14 mouse cellular contexts compared by ENCODE assay signal in genomic region chr7:80066675-80067455, GRCm38 (mm10). TPM values are rescaled to one million over a fixed set of nuclear protein-coding genes. Genes with fewer than 3 reads are reported as not detected.
DNase-seq lines count a peak whose midpoint lies in the region; ATAC-seq and TF ChIP-seq lines count a peak whose summit lies in the region.
"Had no signal": no experiment of that assay in that cellular context is flagged by ENCODE, and none has a peak within 500 bp of the region (broad histone marks: within the 10 kb centered on the region; RNA-seq: fewer than 3 reads in every experiment).

No protein-coding gene starts in this region.

- H3K36me3 ChIP-seq in kidney, embryonic 14.5 days (ENCODE audit: control insufficient read depth, insufficient read depth, low read length): no peaks in the 10 kb centered on the region
- no peaks in the 10 kb centered on the region for H3K36me3 ChIP-seq in neural tube, embryonic 11.5 days (ENCODE audit: control insufficient read depth, insufficient read depth, low read length)
- no peaks in the 10 kb centered on the region for H3K36me3 ChIP-seq in neural tube, embryonic 15.5 days
- no peaks in the 10 kb centered on the region for H3K36me3 ChIP-seq in midbrain, embryonic 11.5 days (ENCODE audit: control insufficient read depth, insufficient read depth, low read length)
- H3K36me3 ChIP-seq: liver, embryonic 13.5 days; midbrain, embryonic 15.5 days had no signal

- 62% methylated on average over 13 of the region's 13 CpGs for WGBS in kidney, embryonic 14.5 days
- 78% methylated on average over 13 of the region's 13 CpGs for WGBS in neural tube, embryonic 11.5 days
- WGBS in neural tube, embryonic 15.5 days: 70% methylated on average over 13 of the region's 13 CpGs
- WGBS in midbrain, embryonic 11.5 days: 83% methylated on average over 13 of the region's 13 CpGs

- peak overlapping the region; percentile 84 for H3K27ac ChIP-seq in gastrocnemius, adult 2 months
- peak overlapping the region; percentile 55; the same call in 1 of the 2 replicates for H3K27ac ChIP-seq in kidney, embryonic 14.5 days (ENCODE audit: low read depth, low read length)
- H3K27ac ChIP-seq in neural tube, embryonic 11.5 days (ENCODE audit: low read depth, low read length): 0 out of 2 replicates have a peak overlapping the region, but pooled peaks have one; percentile 20
- no peak overlapping the region for H3K27ac ChIP-seq in neural tube, embryonic 15.5 days (replicated peaks)
- H3K27ac ChIP-seq in midbrain, embryonic 11.5 days (ENCODE audit: low read depth, low read length): no peak overlapping the region
- H3K27ac ChIP-seq: liver, embryonic 13.5 days; midbrain, embryonic 15.5 days had no signal

- H3K4me2 ChIP-seq in kidney, embryonic 14.5 days (replicated peaks; ENCODE audit: low read depth, low read length): no peak overlapping the region
- no peak overlapping the region for H3K4me2 ChIP-seq in neural tube, embryonic 11.5 days (ENCODE audit: low read depth)
- no peak overlapping the region for H3K4me2 ChIP-seq in neural tube, embryonic 15.5 days
- no peak overlapping the region for H3K4me2 ChIP-seq in midbrain, embryonic 11.5 days
- H3K4me2 ChIP-seq: liver, embryonic 13.5 days; midbrain, embryonic 15.5 days had no signal

- H3K4me1 ChIP-seq in kidney, embryonic 14.5 days (ENCODE audit: control insufficient read depth, insufficient read depth, low read length): peaks cover 33% of the 10 kb centered on the region
- peaks cover 36% of the 10 kb centered on the region for H3K4me1 ChIP-seq in neural tube, embryonic 11.5 days (ENCODE audit: control insufficient read depth, insufficient read depth, low read length)
- peaks cover 50% of the 10 kb centered on the region for H3K4me1 ChIP-seq in neural tube, embryonic 15.5 days
- peaks cover 62% of the 10 kb centered on the region for H3K4me1 ChIP-seq in midbrain, embryonic 11.5 days (ENCODE audit: control insufficient read depth, insufficient read depth, low read length)

- ATAC-seq in kidney, embryonic 14.5 days (ENCODE audit: low FRiP score, low TSS enrichment): no peak
- ATAC-seq in neural tube, embryonic 11.5 days (ENCODE audit: insufficient read depth, low FRiP score, low TSS enrichment): no peak
- ATAC-seq in neural tube, embryonic 15.5 days (ENCODE audit: low FRiP score): no peak
- no peak for ATAC-seq in midbrain, embryonic 11.5 days (ENCODE audit: low FRiP score)
- ATAC-seq: midbrain, embryonic 15.5 days had no signal

- peak overlapping the region; percentile 33 for H3K4me3 ChIP-seq in gastrocnemius, adult 2 months
- H3K4me3 ChIP-seq in kidney, embryonic 14.5 days (ENCODE audit: low read length): no peak overlapping the region
- no peak overlapping the region for H3K4me3 ChIP-seq in neural tube, embryonic 11.5 days (ENCODE audit: low read depth, low read length)
- H3K4me3 ChIP-seq in neural tube, embryonic 15.5 days (replicated peaks): no peak overlapping the region
- H3K4me3 ChIP-seq in midbrain, embryonic 11.5 days (ENCODE audit: low read depth, low read length): no peak overlapping the region
- H3K4me3 ChIP-seq: liver, embryonic 13.5 days; midbrain, embryonic 15.5 days had no signal

- H3K9ac ChIP-seq in kidney, embryonic 14.5 days (ENCODE audit: low read depth, low read length): no peak overlapping the region
- no peak overlapping the region for H3K9ac ChIP-seq in neural tube, embryonic 11.5 days (ENCODE audit: low read length)
- no peak overlapping the region for H3K9ac ChIP-seq in neural tube, embryonic 15.5 days (replicated peaks)
- H3K9ac ChIP-seq in midbrain, embryonic 11.5 days (ENCODE audit: low read length): no peak overlapping the region
- H3K9ac ChIP-seq: liver, embryonic 13.5 days; midbrain, embryonic 15.5 days had no signal

- no peaks in the 10 kb centered on the region for H3K9me3 ChIP-seq in kidney, embryonic 14.5 days (ENCODE audit: control insufficient read depth, low read length)
- H3K9me3 ChIP-seq in neural tube, embryonic 11.5 days (ENCODE audit: control insufficient read depth, low read length): no peaks in the 10 kb centered on the region
- no peaks in the 10 kb centered on the region for H3K9me3 ChIP-seq in neural tube, embryonic 15.5 days (replicated peaks)
- H3K9me3 ChIP-seq in midbrain, embryonic 11.5 days (ENCODE audit: control insufficient read depth, low read length): no peaks in the 10 kb centered on the region
- H3K9me3 ChIP-seq: liver, embryonic 13.5 days; midbrain, embryonic 15.5 days had no signal

- H3K27me3 ChIP-seq in kidney, embryonic 14.5 days (ENCODE audit: control insufficient read depth, insufficient read depth, low read length): no peaks in the 10 kb centered on the region
- H3K27me3 ChIP-seq in neural tube, embryonic 11.5 days (ENCODE audit: control insufficient read depth, insufficient read depth, low read length): no peaks in the 10 kb centered on the region
- no peaks in the 10 kb centered on the region for H3K27me3 ChIP-seq in neural tube, embryonic 15.5 days (replicated peaks)
- no peaks in the 10 kb centered on the region for H3K27me3 ChIP-seq in midbrain, embryonic 11.5 days (ENCODE audit: control insufficient read depth, insufficient read depth, low read length)
- H3K27me3 ChIP-seq: liver, embryonic 13.5 days; midbrain, embryonic 15.5 days had no signal

- no peak for TF ChIP-seq CTCF in gastrocnemius, adult 2 months (IDR thresholded peaks at IDR 0.05)

- peak; percentile 67 for DNase-seq in gastrocnemius, adult 2 months
- no peak for DNase-seq in gastrocnemius, postnatal 4 days (ENCODE audit: low spot score in 2 of 2)
- no peak for DNase-seq in kidney, postnatal 36 days
- no peak for DNase-seq in neural tube, embryonic 11.5 days (ENCODE audit: low spot score)
- no peak for DNase-seq in midbrain, embryonic 11.5 days (ENCODE audit: low spot score, missing footprints)
- DNase-seq in urinary bladder, adult 2 months (ENCODE audit: low spot score): no peak
- DNase-seq: B cell, adult 2 months; cerebellum, adult 8-10 months; gastrocnemius, postnatal 36 days; heart, postnatal 14 days; liver, embryonic 13.5 days had no signal

- intact Hi-C loops in gastrocnemius, adult 2 months (cut with DNase I): no loop called here

RNA-seq across cellular contexts. Expression of gene Zfp710, which starts 42.3 kb away (rescaled TPM):
- 10 to 100 TPM; 21.5 to 37.5 TPM for total RNA-seq in gastrocnemius, adult 2 months (2021)
- 10 to 100 TPM; 17.5 to 18.1 TPM for total RNA-seq in gastrocnemius, postnatal 4 days (2021)
- polyA plus RNA-seq in kidney, embryonic 14.5 days (2014; fragmentation: Nextera tagmentation; extraction: Ambion mirVana): 23.6 and 25.7 TPM in 2 replicates
- 21.9 and 24.8 TPM in 2 replicates for polyA plus RNA-seq in neural tube, embryonic 11.5 days (2014; fragmentation: Nextera tagmentation; extraction: Ambion mirVana)
- 11.6 and 13.9 TPM in 2 replicates for polyA plus RNA-seq in neural tube, embryonic 15.5 days (2015; fragmentation: Nextera tagmentation; extraction: Ambion mirVana)
- 25.6 and 31.3 TPM in 2 replicates for polyA plus RNA-seq in midbrain, embryonic 11.5 days (2014; fragmentation: Nextera tagmentation; extraction: Ambion mirVana)
- polyA plus RNA-seq in urinary bladder, adult 2 months (2012; rRNA removed): 15.6 and 18.8 TPM in 2 replicates

RNA-seq across cellular contexts. Expression of gene Idh2, which starts 48.3 kb away (rescaled TPM):
- 100 to 1,000 TPM; 236 to 647 TPM for total RNA-seq in gastrocnemius, adult 2 months (2021)
- 100 to 1,000 TPM; 433 to 473 TPM for total RNA-seq in gastrocnemius, postnatal 4 days (2021)
- polyA plus RNA-seq in kidney, embryonic 14.5 days (2014; fragmentation: Nextera tagmentation; extraction: Ambion mirVana): 549 and 658 TPM in 2 replicates
- polyA plus RNA-seq in neural tube, embryonic 11.5 days (2014; fragmentation: Nextera tagmentation; extraction: Ambion mirVana): 371 and 381 TPM in 2 replicates
- 200 and 267 TPM in 2 replicates for polyA plus RNA-seq in neural tube, embryonic 15.5 days (2015; fragmentation: Nextera tagmentation; extraction: Ambion mirVana)
- 349 and 357 TPM in 2 replicates for polyA plus RNA-seq in midbrain, embryonic 11.5 days (2014; fragmentation: Nextera tagmentation; extraction: Ambion mirVana)
- 86.8 and 101 TPM in 2 replicates for polyA plus RNA-seq in urinary bladder, adult 2 months (2012; rRNA removed)

Comparison
In these comparisons a context has a peak if more than half of its experiments do, and no peak if none do; other contexts are left out.
1. H3K27ac ChIP-seq: peak in gastrocnemius, adult 2 months (single experiment), kidney, embryonic 14.5 days (single experiment) and neural tube, embryonic 11.5 days (single experiment); none in neural tube, embryonic 15.5 days (single experiment) and midbrain, embryonic 11.5 days (single experiment).